Mouse (Mus musculus) ES-E14 (cell line): Measurements from ENCODE around the gene Hamp2.

Source experiments
- CHD2 ChIP-seq: IDR thresholded peaks from 2 replicates; pipeline ENCODE4 v1.6.1; 2014; ENCODE audit warnings: mild to moderate bottlenecking, low read depth, low read length, inconsistent platforms
- ZNF384 ChIP-seq: IDR thresholded peaks from 2 replicates; pipeline ENCODE4 v1.6.1; 2012; ENCODE audit warnings: low read depth, low read length, inconsistent platforms

DNA sequence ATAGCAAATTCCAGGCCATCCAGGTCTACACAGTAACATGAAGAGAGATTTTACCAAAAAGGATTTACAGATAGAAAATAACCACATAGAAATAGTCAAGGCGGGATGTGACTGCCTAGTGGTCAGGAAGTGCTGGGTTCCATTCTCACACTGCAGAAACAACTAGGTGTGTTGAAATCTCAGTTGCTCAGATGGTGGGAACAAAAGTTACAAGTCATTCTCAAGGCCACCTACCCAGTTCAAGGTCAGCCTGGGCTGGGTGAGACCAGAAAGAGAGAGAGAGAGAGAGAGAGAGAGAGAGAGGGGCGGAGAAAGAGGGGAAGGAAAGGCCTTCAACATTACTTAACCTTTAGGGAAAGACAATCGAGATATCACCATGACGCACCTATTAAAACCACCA, 37.6 kb downstream of the Hamp2 start:
- no peak for TF ChIP-seq ZNF384
- no peak for TF ChIP-seq CHD2
